Mouse (Mus musculus): ENCODE results near the gene Mccc1. TPM values are rescaled to one million over a fixed set of nuclear protein-coding genes. Genes with fewer than 3 reads are reported as not detected.

Mccc1 gene
- polyA plus RNA-seq, 1 experiment from 2014 or later: 19.6 TPM

DNA sequence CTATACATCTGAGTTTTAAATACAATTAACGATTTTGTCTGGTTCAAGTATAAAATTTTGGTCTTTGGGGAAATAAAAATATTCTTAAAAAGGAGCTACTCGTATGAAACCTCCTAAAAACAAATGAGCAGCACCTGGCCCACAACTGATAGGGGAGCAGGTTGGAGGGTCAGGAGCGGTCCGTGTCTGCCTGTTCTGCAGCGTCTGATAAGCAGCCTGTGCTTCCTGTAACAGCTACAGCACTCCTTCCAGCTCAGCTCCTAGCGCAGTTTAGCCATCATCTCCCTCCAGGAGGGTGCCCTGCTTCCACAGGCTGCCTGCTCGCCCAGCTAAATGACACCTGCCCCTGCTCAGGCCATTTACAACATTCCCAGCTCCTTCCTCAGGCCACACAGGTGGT is 77.0 kb downstream of the Mccc1 start:
- no peak for TF ChIP-seq EP300 (optimal IDR thresholded peaks at IDR 0.05)
- no peak for TF ChIP-seq CTCF (IDR thresholded peaks at IDR 0.05; ENCODE audit: low read depth)
- 50% methylated on average over 7 of the region's 7 CpGs for whole genome bisulfite sequencing
- H3K27ac ChIP-seq (replicated peaks): no peak overlapping the region
- no peaks in the 10 kb centered on the region for H3K27me3 ChIP-seq (ENCODE audit: control insufficient read depth, insufficient read depth, low read length)
- no peak for DNase-seq (ENCODE audit: low spot score)
- no peak overlapping the region for H3K9ac ChIP-seq (ENCODE audit: low read length)
- H3K36me3 ChIP-seq (ENCODE audit: control insufficient read depth, insufficient read depth, low read length): no peaks in the 10 kb centered on the region
- no peak overlapping the region for H3K4me2 ChIP-seq (replicated peaks; ENCODE audit: low read depth)
- H3K9me3 ChIP-seq (ENCODE audit: control insufficient read depth, low read length): no peaks in the 10 kb centered on the region
- no peak for ATAC-seq (ENCODE audit: low FRiP score, low TSS enrichment)
- no peak overlapping the region for H3K4me3 ChIP-seq (ENCODE audit: low read depth, low read length)
- H3K4me1 ChIP-seq (replicated peaks; ENCODE audit: control insufficient read depth, insufficient read depth): no peaks in the 10 kb centered on the region

DNA sequence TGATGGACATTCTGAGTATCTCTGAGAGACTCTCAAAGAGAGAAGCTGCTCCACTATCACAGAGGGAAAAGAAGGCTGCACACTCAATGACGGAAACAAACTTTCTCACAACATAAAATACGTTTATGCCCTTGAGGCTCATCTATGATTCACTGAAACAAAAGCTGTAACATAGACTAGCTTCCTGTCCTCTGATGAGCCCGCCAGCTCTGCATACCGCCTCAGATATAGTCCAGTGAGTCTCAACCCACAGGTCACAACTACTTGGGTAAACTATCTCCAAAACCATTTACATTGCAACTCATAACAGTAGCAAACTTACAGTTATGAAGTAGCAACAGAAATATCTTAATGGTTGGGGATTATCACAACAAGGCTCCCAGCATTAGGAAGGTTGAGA is 78.0 kb downstream of the Mccc1 start:
- H3K9me3 ChIP-seq (ENCODE audit: control insufficient read depth, low read length): no peaks in the 10 kb centered on the region
- ATAC-seq (ENCODE audit: low FRiP score, low TSS enrichment) (no peak), DNase-seq (ENCODE audit: low spot score) (no peak)
- WGBS: 58% methylated on average over 4 of the region's 4 CpGs
- H3K27me3 ChIP-seq (ENCODE audit: control insufficient read depth, insufficient read depth, low read length): no peaks in the 10 kb centered on the region
- no peak overlapping the region for H3K9ac ChIP-seq (ENCODE audit: low read length)
- H3K27ac ChIP-seq (replicated peaks): no peak overlapping the region
- H3K36me3 ChIP-seq (ENCODE audit: control insufficient read depth, insufficient read depth, low read length): peaks cover 5% of the 10 kb centered on the region; the same call in 1 of the 2 replicates
- no peak overlapping the region for H3K4me2 ChIP-seq (replicated peaks; ENCODE audit: low read depth)
- no peak overlapping the region for H3K4me3 ChIP-seq (ENCODE audit: low read depth, low read length)
- no peaks in the 10 kb centered on the region for H3K4me1 ChIP-seq (replicated peaks; ENCODE audit: control insufficient read depth, insufficient read depth)
- TF ChIP-seq EP300 (optimal IDR thresholded peaks at IDR 0.05): no peak
- TF ChIP-seq CTCF (IDR thresholded peaks at IDR 0.05; ENCODE audit: low read depth): no peak

DNA sequence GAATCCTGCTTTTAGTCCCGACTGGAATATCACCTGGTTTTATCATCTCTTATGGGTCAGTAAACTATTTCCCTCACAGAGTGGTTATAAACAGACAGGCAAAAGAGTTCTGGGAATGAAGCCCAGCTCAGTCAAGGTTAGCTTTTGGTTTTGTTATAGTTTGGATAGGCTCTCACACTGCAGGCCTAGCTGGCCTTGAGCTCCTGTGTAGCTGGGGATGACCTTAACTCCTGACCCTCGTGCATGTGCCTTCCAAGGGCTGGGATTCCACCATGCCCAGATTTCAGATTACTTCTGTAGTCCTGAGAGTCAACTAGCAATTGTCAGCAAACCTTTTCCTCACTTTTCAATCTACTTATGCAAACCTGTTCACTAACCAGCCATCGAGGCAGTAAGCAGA is 82.2 kb downstream of the Mccc1 start:
- no peaks in the 10 kb centered on the region for H3K4me1 ChIP-seq (replicated peaks; ENCODE audit: control insufficient read depth, insufficient read depth)
- H3K9ac ChIP-seq (ENCODE audit: low read length): no peak overlapping the region
- DNase-seq (ENCODE audit: low spot score): no peak
- H3K9me3 ChIP-seq (ENCODE audit: control insufficient read depth, low read length): no peaks in the 10 kb centered on the region
- H3K27me3 ChIP-seq (ENCODE audit: control insufficient read depth, insufficient read depth, low read length): no peaks in the 10 kb centered on the region
- ATAC-seq (ENCODE audit: low FRiP score, low TSS enrichment): no peak
- no peak for TF ChIP-seq EP300 (optimal IDR thresholded peaks at IDR 0.05)
- no peak for TF ChIP-seq CTCF (IDR thresholded peaks at IDR 0.05; ENCODE audit: low read depth)
- H3K4me2 ChIP-seq (replicated peaks; ENCODE audit: low read depth): no peak overlapping the region
- no peak overlapping the region for H3K4me3 ChIP-seq (ENCODE audit: low read depth, low read length)
- H3K27ac ChIP-seq (replicated peaks): no peak overlapping the region
- H3K36me3 ChIP-seq (ENCODE audit: control insufficient read depth, insufficient read depth, low read length): peaks cover 5% of the 10 kb centered on the region; the same call in 1 of the 2 replicates
- 73% methylated on average over 3 of the region's 3 CpGs for WGBS

Other genes starting within 250 kb of the Mccc1 start
- 30.8 and 33.1 TPM in 2 replicates for gene Atp11b, start 246.6 kb downstream of the Mccc1 start, polyA plus RNA-seq (2015; fragmentation: Nextera tagmentation; extraction: Ambion mirVana)
- gene Dcun1d1, start 63.2 kb downstream of the Mccc1 start, polyA plus RNA-seq (2015; fragmentation: Nextera tagmentation; extraction: Ambion mirVana): 84.7 and 86.4 TPM in 2 replicates
- not detected in 2 replicates for gene Ccdc144b, start 52.9 kb upstream of the Mccc1 start, polyA plus RNA-seq (2015; fragmentation: Nextera tagmentation; extraction: Ambion mirVana)
- 75.4 and 86.2 TPM in 2 replicates for gene Acad9, start 65.3 kb upstream of the Mccc1 start, polyA plus RNA-seq (2015; fragmentation: Nextera tagmentation; extraction: Ambion mirVana)
- 2.5 and 2.8 TPM in 2 replicates for gene D3Ertd254e, start 150.3 kb upstream of the Mccc1 start, polyA plus RNA-seq (2015; fragmentation: Nextera tagmentation; extraction: Ambion mirVana)
- gene Qrfpr, start 221.6 kb upstream of the Mccc1 start, polyA plus RNA-seq (2015; fragmentation: Nextera tagmentation; extraction: Ambion mirVana): 0.07 TPM in 1 of 2 replicates, not detected in the other

Measured in stomach, postnatal 0 days (tissue).